Mouse (Mus musculus): ENCODE measurements at regions not wholly inside any gene's neighbourhood (a gene's known extent, or its start where the extent isn't known, plus 50 kb on each side); places are given as distances from the start of the nearest gene placed in this dataset.
A peak's percentile ranks its signal among the peaks of the same experiment; 100 is the strongest.

DNA sequence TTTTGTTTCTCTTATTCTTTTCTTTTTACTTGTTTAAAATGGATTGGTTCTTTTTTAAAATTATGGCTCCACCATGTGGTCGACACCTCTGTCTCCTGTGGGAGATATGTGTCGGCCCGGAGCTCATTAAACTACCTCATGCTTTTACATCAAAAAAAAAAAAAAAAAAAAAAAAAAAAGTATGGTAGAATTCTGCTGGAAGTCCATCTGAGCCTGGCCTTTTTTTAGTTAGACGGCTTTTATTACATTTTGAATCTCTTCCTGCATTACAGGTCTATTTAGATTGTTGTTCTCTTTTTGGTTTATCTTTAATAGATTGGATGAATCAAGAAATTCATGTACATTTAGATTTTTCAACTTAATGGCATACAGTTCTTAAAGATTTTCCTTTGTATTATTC lies 350.8 kb upstream of the Ascc3 start:
- no peak for DNase-seq
- intact Hi-C loops (cut with DNase I), result no loop called here

DNA sequence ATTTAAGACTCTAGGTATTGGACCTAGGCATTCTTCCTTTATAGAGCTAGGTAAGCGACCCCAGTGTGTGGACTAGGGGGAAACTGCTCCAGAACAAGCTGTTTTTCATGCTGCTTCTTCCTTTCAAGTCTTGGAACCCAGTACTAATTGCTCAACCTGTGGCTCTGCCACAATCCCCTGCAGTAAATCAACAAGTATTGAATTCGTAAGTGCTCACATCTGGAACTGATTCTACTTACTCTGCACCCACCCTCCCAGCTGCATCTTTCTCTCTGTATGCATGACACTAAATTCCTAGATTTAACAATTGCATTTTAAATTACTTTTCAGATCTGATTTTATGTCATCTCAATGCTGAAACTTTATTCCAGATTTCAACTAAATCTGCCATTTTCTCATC lies 388.9 kb upstream of the Ascc3 start:
- DNase-seq, result no peak

GRCm38 (mm10) chr10:50201691-50202090 lies 390.8 kb upstream of the Ascc3 start:
- intact Hi-C loops (cut with DNase I), result no loop called here
- no peak for DNase-seq

More for the DNA sequence above, 388.9 kb upstream of the Ascc3 start:
- intact Hi-C loops (cut with DNase I), result no loop called here

GRCm38 (mm10) chr10:50199857-50200256 lies 392.6 kb upstream of the Ascc3 start:
- intact Hi-C loops (cut with DNase I), result no loop called here
- no peak for DNase-seq

DNA sequence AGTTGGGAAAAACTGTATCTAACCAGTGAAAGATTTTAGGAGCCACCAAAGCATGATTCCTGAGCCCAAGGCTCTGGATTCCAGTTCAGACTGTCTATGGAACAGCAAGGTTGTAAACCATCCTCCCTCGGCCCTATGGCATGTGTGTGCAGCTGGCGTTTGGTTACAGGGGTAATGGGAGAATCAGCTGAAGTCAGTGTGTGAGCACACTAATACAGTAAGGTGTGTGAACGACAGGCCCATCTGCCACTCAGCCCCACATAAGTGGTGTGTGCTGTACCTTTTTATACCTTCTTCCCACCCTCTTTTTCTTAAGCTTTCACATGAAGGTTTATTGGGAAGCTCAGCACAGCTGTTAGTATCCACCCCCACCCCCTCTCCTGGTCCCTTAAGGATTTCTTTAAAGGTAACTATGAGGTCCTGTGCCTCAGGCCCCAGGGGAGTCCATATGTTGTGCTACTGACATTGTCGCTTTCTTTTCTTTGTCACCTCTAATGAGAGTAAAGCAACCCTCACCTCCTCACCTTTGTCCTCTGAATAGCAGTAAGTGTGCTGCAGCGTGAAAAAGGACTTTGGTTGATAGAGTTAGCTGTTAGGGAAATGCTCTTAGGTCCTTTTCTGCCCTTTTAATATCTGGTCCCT lies 394.5 kb upstream of the Ascc3 start:
- intact Hi-C loops (cut with DNase I), result no loop called here
- no peak for DNase-seq

- no peak for DNase-seq
- intact Hi-C loops (cut with DNase I), result no loop called here
Measured at GRCm38 (mm10) chr10:50190276-50190675, 401.7 kb upstream of the Grik2 start.

DNA sequence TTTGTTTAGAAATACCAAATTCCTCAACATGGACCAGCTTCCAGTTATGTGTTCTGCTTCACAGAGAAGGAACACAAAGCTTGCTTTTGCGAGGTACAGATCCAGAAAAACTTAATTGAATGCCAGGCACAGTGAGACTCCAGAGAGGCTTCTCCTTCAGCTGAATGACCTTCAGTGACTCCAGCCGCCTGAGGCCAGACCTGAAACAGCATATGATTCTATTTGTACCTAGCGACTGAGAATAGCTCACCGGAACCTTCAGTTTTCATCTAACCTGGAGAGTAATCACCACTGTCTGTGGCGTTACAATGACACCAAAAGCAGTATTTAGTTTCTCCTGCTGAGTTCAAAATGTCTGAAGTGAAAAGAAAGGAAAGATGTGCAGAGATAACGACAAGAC lies 380.6 kb upstream of the Grik2 start:
- no peak for DNase-seq
- intact Hi-C loops (cut with DNase I), result no loop called here

GRCm38 (mm10) chr10:50138351-50138750 lies 349.8 kb upstream of the Grik2 start:
- intact Hi-C loops (cut with DNase I), result no loop called here
- DNase-seq, result no peak

- intact Hi-C loops (cut with DNase I), result no loop called here
- DNase-seq, result peak; percentile 4 to 11
Measured at GRCm38 (mm10) chr10:50137783-50138182, 349.2 kb upstream of the Grik2 start.

DNA sequence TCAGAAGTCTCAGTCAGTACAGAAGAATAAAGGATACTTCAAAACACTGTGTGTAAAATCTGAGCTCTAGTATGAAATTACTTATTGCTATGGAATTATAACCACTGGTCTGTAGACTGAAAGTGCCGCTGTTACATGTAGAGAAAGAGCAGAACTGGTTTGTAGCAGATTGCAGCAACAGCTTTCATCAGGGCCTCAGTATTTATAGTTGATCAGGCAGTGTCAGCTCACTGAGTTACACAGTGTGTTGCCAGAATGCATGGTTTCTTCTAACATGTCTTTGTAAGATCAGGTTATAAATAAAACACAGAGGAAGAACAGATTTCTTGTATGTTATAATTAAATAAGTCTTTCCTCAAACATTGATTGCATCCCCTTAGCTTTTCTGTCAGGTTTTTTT lies 347.6 kb upstream of the Grik2 start:
- no peak for DNase-seq
- intact Hi-C loops (cut with DNase I), result no loop called here

DNA sequence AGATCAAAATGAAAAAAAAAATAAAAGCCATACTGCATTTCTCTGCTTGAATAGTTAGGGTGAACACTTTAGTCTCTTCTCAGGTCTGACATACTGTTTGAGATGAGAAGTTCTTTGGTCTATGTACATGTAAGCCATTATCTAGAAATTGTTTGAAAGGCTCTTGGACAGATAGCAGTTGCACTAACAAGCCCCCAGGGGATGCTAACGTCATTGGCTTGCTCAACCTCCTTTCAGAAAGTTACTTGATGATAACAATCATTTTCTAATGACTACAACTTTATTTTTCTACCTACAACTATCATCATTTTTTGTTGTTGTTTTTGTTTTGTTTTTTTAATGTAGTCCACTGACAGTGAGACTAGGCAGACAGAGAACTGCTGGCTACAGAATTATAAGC lies 346.9 kb upstream of the Grik2 start:
- no peak for DNase-seq
- intact Hi-C loops (cut with DNase I), result no loop called here

Measured in heart, postnatal 14 days (tissue).